Mouse (Mus musculus) forebrain, embryonic 12.5 days (tissue): ENCODE measurements around the gene Erg. TPM values are rescaled to one million over a fixed set of nuclear protein-coding genes. Genes with fewer than 3 reads are reported as not detected.

ENCODE experiments used
- ATAC-seq: fragments of 200-750 bp; cut with Nextera tagmentation; 2 replicates; pipeline ENCODE4 v1.8.0; 2017; ENCODE audit warnings: moderate TSS enrichment; ENCODE audit not compliant: low FRiP score
- H3K27ac ChIP-seq: fragments of 300-500 bp; sonication (generic); 2 replicates; pipeline ENCODE4 v1.5.1; 2016; ENCODE audit warnings: mild to moderate bottlenecking
- H3K27me3 ChIP-seq: fragments of 300-500 bp; sonication (generic); 2 replicates; pipeline ENCODE4 v1.6.1; 2016; ENCODE audit warnings: mild to moderate bottlenecking
- H3K36me3 ChIP-seq: fragments of 300-500 bp; sonication (generic); replicated peaks from 2 replicates; pipeline ENCODE4 v1.6.1; 2016; ENCODE audit warnings: mild to moderate bottlenecking
- H3K4me1 ChIP-seq: fragments of 300-500 bp; sonication (generic); 2 replicates; pipeline ENCODE4 v1.6.1; 2016
- H3K4me2 ChIP-seq: fragments of 300-500 bp; sonication (generic); 2 replicates; pipeline ENCODE4 v1.6.1; 2016; ENCODE audit warnings: mild to moderate bottlenecking, moderate library complexity
- H3K4me3 ChIP-seq: fragments of 300-500 bp; sonication (generic); replicated peaks from 2 replicates; pipeline ENCODE4 v1.5.1; 2016; ENCODE audit warnings: mild to moderate bottlenecking
- H3K9ac ChIP-seq: fragments of 300-500 bp; sonication (generic); 2 replicates; pipeline ENCODE4 v1.6.1; 2016; ENCODE audit warnings: mild to moderate bottlenecking
- H3K9me3 ChIP-seq: fragments of 300-500 bp; sonication (generic); 2 replicates; pipeline ENCODE4 v1.6.1; 2016
- WGBS: fragments of 180-500 bp; shearing (Covaris S2); methylation state at CpG from one replicate; pipeline ENCODE4 v1.1.7; 2016; 5-methylcytosine and 5-hydroxymethylcytosine counted together
- polyA plus RNA-seq: library from polyadenylated mRNA; unstranded; fragments of >200 nt; fragmentation: Nextera tagmentation; extraction: Ambion mirVana; gene quantifications from 2 replicates; pipeline ENCODE4 v1.2.1, GENCODE M21; 2016

Erg gene
- polyA plus RNA-seq, 1 experiment from 2014 or later, result 3.4 TPM

DNA sequence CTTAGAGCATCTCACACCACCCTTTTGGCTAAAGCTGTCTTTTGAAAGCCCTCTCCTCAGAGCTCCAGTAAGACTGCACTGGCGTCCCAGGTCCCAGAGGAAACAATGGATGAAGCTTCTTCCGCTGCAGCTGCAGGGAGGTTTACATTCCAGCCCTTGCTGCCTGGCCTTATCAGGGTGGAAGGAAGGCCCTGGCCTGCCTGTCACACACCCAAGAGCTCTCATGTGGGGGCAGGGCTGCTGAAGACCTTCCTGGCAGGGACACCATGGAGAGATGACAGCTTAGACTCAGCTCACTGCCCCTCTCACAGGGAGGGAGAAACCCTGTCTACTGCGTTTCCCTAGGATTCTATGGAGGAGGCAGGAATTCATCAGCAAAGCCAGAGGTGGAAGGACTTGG, 239.2 kb downstream of the Erg start:
- WGBS, result 15% methylated on average over 3 of the region's 3 CpGs
- no peaks in the 10 kb centered on the region for H3K9me3 ChIP-seq
- ATAC-seq, result no peak
- no peak overlapping the region for H3K27ac ChIP-seq
- H3K4me3 ChIP-seq, result no peak overlapping the region
- no peaks in the 10 kb centered on the region for H3K27me3 ChIP-seq
- H3K4me1 ChIP-seq, result peaks cover 4% of the 10 kb centered on the region
- H3K9ac ChIP-seq, result no peak overlapping the region
- no peaks in the 10 kb centered on the region for H3K36me3 ChIP-seq
- no peak overlapping the region for H3K4me2 ChIP-seq

DNA sequence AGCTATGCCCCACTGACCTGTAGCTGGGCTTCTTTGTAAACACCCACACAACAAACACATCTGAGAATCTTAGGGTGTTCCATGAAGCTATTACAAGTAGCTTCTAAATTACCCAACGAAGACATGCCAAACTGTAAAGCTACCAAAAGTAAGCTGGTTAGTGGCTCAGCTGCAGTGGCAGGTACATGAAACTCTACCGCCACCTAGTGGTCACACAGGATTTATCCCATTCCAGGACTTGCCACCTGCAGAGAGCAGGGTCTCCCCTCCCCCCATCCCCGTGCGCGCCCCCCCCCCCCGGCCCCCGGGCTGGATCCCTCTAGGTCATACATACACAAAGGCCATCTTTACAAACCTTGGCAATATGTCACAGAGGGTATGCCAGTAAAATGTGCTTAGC, 240.5 kb downstream of the Erg start:
- Histone ChIP-seq H3K27me3 (no peaks in the 10 kb centered on the region), H3K9me3 (no peaks in the 10 kb centered on the region), H3K4me1 (peaks cover 8% of the 10 kb centered on the region), H3K9ac (no peak overlapping the region), H3K4me2 (no peak overlapping the region), H3K27ac (no peak overlapping the region), H3K4me3 (no peak overlapping the region), H3K36me3 (no peaks in the 10 kb centered on the region)
- ATAC-seq, result no peak
- WGBS, result 8% methylated on average over 7 of the region's 7 CpGs

DNA sequence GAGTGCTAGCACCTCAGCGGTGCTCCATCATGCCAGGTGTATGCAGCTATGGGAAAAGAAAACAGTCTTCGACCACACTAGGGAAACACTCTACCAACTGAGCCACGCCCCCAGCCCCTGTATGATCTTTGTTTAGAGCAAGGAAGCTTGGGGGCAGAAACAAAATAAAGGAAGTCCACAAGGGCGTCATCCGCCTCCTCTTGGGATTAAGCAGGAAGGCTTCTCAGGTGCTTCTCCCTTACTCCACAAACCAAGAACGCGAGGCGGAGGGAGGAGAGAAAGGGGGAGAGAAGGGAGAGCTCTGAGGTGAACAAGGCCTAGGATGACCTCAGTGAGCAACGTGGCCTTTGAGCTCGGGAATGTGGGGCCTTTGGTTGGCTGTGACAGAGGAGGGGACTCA, 241.4 kb downstream of the Erg start:
- no peaks in the 10 kb centered on the region for H3K36me3 ChIP-seq
- no peak for ATAC-seq
- H3K4me3 ChIP-seq, result no peak overlapping the region
- no peaks in the 10 kb centered on the region for H3K9me3 ChIP-seq
- H3K4me1 ChIP-seq, result peaks cover 10% of the 10 kb centered on the region
- peaks cover under 1% of the 10 kb centered on the region; the same call in 1 of the 2 replicates for H3K27me3 ChIP-seq
- H3K4me2 ChIP-seq, result no peak overlapping the region
- no peak overlapping the region for H3K27ac ChIP-seq
- 66% methylated on average over 10 of the region's 10 CpGs for WGBS
- H3K9ac ChIP-seq, result no peak overlapping the region

DNA sequence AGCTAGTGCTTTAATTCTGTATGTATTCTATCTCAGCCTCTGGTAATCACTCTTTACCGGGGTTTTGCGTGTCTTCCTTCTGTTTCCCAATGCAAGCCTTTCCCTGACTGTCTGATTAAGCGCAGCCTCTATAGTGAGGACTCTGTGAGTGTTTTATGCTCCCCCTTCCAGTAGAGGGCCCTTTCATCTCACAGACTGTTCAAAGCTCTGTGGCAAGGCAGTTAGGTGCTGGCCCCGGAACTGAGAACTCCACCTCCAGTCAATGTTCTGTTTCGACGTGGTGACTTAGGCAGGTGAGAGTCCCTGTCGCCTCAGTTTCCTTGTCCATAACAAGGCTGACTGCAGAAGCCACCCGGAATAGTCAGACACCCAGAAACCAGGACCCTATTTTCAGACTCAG, 244.4 kb downstream of the Erg start:
- H3K4me2 ChIP-seq, result no peak overlapping the region

DNA sequence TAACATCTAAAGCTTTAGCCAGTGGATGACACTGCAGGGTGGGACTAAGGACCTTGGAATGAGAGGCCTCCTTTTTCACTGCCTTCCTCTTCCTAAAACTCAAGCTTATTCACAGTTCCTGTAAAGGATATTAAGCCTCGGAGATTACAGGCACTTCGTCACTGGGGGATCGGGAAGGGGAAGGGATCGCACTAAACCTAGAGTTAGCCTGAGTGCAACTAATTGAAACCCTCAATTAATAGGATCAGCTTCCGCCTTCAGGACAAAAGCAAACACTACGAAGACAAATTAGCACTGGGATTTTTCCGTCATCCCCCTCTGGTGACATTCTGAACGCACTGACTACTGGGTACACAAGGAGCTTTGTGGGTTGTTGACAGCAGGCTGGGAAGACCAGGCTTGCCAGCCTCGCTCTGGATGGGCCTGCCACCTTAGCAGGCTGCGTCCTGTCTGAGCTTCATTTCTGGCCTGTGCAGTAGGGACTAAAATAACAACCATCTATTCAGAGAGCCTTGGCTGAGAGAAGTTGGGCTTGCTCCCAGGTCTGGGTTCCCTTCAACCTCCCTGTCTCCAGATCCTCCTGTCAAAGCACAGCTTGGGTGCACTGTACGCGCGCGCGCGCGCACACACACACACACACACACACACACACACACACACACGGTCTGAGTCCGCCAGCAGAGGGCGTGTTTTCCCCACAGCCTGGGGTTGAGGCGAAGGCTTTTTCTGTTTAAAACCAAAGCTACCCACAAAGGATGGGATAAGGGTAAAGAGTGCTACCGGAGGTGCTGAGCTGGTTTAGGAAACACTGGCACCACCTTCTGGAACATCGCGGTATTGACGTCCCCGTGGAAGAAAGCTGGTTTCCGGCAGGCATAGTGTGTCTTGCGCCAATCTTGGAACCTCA, 245.3 kb downstream of the Erg start:
- peaks cover 5% of the 10 kb centered on the region; the same call in 1 of the 2 replicates for H3K27me3 ChIP-seq
- H3K9me3 ChIP-seq, result no peaks in the 10 kb centered on the region
- peak overlapping the region; percentile 42 for H3K4me2 ChIP-seq
- H3K36me3 ChIP-seq, result no peaks in the 10 kb centered on the region
- 22% methylated on average over 28 of the region's 28 CpGs for WGBS
- peaks cover 10% of the 10 kb centered on the region for H3K4me1 ChIP-seq
- H3K4me3 ChIP-seq, result peak overlapping the region; percentile 15; the same call in 1 of the 2 replicates
- ATAC-seq, result peak; percentile 86
- H3K27ac ChIP-seq, result no peak overlapping the region
- 0 out of 2 replicates have a peak overlapping the region, but pooled peaks have one; percentile 8 for H3K9ac ChIP-seq

More for the DNA sequence above, 244.4 kb downstream of the Erg start:
- Histone ChIP-seq H3K4me3 (no peak overlapping the region), H3K27me3 (peaks cover 5% of the 10 kb centered on the region; the same call in 1 of the 2 replicates), H3K4me1 (peaks cover 10% of the 10 kb centered on the region), H3K36me3 (no peaks in the 10 kb centered on the region), H3K27ac (no peak overlapping the region), H3K9ac (no peak overlapping the region), H3K9me3 (no peaks in the 10 kb centered on the region)
- ATAC-seq, result no peak
- 76% methylated on average over 8 of the region's 8 CpGs for WGBS

DNA sequence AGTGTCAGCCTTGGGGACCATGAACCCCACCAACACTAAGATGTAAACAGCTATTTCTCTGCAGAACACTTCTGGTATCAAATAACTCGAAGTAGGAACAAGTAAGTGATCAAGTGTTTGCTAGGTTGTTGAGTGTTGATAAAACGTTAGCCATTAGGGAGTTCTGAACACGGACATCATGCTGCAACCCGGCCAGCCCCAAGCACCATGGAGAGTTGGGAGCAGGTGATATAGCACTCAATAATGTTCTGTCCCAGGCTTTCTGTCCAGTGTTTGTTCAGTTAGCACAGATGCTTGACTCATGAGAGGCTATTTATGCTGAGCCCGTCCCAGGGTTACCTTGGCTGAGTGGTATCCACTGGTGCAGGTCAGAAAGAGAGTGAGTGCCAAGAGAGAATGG, 254.2 kb downstream of the Erg start:
- Histone ChIP-seq H3K4me3 (no peak overlapping the region), H3K36me3 (no peaks in the 10 kb centered on the region), H3K4me1 (no peaks in the 10 kb centered on the region), H3K4me2 (no peak overlapping the region), H3K9ac (no peak overlapping the region), H3K9me3 (no peaks in the 10 kb centered on the region), H3K27ac (no peak overlapping the region), H3K27me3 (no peaks in the 10 kb centered on the region)
- WGBS, result 88% methylated on average over 5 of the region's 5 CpGs
- no peak for ATAC-seq

DNA sequence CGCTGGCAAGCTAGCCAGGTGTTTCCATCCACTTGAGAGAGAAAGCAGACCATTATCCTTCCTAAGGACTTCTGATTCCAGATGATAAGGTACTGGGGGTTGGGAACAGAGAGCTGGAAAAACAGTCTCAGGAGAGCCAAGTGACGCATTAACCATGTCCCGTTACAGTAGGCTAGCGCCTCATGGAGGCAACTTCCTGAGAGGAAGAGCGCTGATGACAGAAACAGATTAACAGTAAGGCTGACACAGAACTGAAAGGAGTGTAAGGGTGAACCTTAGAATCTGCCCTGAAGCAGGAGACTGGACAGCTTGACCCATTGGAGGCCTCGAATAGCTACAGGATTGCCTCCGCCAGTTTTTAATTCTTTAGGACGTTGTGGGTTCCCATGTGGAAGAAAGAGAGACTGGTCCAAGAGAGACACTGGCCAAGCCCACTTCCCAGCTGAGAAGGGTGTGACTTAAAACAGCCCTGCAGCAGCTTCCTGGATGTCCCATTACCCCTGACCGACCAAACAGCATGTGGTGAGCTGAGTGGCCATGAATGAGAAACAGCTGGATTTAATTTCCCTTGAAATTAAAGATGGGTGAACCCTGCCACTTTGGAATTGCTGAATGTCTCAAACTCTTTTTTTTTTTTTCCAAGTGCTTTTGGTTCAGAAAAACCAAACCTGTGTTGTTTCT, 264.3 kb downstream of the Erg start:
- ATAC-seq, result no peak
- H3K4me3 ChIP-seq, result no peak overlapping the region
- no peak overlapping the region for H3K9ac ChIP-seq
- no peaks in the 10 kb centered on the region for H3K4me1 ChIP-seq
- H3K4me2 ChIP-seq, result no peak overlapping the region
- H3K27ac ChIP-seq, result no peak overlapping the region
- 81% methylated on average over 9 of the region's 9 CpGs for WGBS
- H3K27me3 ChIP-seq, result no peaks in the 10 kb centered on the region
- no peaks in the 10 kb centered on the region for H3K36me3 ChIP-seq
- H3K9me3 ChIP-seq, result no peaks in the 10 kb centered on the region

Other genes starting within 250 kb of the Erg start
- 15.4 and 17.2 TPM in 2 replicates for gene Ets2, start 115.5 kb upstream of the Erg start, polyA plus RNA-seq